Mouse (Mus musculus) adrenal gland, postnatal 4 days (tissue): ENCODE data around the gene Fastk. TPM values are rescaled to one million over a fixed set of nuclear protein-coding genes. Genes with fewer than 3 reads are reported as not detected.
A peak's percentile ranks its signal among the peaks of the same experiment; 100 is the strongest.
"Not testable (repeated sequence)": the region's sequence is repeated elsewhere in the genome, so short reads cannot be mapped to it uniquely, and the experiment has no call there.

Experiments used
- DNase-seq, 2 experiments: peaks; one replicate each; pipeline ENCODE4 v3.0.0; 2021 to 2022; ENCODE audit warnings: low spot score in 2 of 2, mixed read lengths in 2 of 2
- total RNA-seq, 2 experiments: library from RNA; stranded (reverse); gene quantifications; 2 replicates each; pipeline ENCODE4 v1.2.3; 2021

Gene Fastk
- total RNA-seq, 2 experiments from 2014 or later, result 108 to 127 TPM

GRCm38 (mm10) chr5:24424861-24425411, 20.2 kb downstream of the Fastk start:
- peak; percentile 73 for DNase-seq

DNA sequence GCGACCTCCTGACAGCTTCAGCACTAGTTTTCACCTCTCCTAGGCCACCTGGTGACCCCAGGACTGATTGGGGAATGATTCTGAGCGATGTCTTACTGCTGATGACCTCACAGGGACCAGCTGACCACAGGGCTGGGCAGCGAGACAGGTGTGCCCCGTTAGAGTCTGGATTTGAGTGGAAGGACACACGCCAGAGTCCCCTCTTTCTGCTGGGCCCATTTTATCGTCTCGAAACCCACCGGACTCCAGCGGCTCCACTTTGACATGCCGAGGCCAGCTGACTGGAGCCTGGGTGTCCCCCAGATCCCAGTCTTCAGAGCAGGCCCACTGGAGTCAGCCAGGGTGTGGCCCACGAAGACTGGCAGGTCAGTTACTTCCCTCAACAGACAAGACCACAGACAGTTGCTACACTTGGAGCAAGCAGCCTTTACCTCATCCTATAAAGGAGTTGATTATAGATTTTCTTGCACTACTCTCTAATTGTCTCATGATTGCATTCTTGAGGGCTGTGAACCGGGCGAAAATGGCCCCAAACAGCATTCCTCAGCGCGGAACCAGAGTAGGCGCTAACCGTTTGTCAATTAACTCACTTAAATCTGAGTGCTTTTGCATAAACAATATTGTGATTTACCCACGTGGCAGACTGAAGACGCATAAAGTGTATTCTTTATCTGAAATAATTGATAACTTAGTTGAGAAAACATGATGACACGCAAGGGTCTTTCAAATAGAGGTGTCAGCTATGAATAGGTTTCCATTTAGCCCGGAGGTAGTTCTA, 20.9 kb downstream of the Fastk start:
- DNase-seq, result no peak

DNA sequence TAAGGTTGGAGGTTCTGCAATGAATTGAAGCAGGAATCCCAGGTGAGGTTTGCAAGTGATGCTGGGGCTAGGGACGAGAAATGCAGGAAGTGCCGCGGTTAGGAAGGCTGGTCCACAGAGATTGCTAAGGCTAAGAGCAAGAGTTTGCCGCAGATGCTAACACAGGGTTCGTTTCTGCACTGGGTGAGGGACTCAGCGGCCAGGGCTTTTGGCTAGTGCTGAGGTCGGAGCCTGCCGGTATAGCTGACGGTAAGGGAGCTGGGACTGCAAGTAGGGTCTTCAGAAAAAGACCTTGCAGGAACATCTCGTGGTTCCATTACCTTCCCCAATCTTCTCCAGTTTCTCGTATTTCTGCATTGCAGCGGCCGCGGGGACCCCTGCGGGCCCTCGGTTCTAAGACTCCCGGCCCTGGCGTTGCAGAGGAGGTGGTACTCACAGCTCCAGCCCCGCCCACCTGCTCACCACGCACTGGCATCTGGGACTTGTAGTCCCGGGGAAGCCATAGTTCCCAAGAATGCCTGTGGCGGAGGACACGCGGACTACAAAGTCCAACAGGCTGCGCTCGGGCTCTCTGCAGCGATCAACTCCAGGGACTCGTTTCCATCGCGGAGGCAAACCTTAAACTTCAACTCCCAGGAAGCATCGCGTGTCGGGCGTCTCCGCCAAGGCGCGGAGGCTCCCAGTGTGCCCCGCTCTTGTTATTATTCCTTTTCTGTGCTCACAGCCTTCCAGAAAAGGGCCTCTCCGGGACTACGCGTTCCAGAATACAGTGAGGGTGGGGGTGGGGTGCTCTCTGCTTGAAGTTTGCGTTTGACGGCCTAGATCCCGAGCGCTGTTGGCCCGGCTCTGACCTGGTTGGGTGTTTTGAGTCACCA, 21.7 kb downstream of the Fastk start, which contains the start of the genes Cdk5 and Slc4a2:
Cdk5 (minus strand) TSS at position 402 of the 875 bp plus-strand sequence.
Slc4a2 (plus strand) TSS at position 709 of the 875 bp plus-strand sequence.
- peak; percentile 81 to 93 for DNase-seq

- no peak for DNase-seq
Observed at GRCm38 (mm10) chr5:24420381-24420780, 24.7 kb downstream of the Fastk start.

DNA sequence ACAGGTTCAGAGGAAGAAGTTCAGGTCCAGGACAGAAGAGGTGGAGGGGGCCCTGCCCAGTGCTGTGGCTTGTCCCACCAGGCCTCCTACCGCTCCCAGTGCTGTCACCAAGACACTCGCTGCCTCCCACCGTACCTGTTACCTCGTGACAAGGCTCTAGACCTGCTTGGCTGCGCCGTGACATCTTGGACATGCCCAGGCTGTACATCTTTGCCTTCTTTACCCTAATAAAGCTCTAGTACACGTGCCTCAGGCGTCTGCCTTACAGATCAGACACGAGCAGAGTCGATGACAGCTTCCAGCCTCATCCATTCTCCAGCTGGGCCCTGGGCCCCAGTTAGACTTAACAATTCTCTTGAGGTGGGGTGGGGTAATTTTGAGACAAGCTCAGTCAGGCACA, 27.5 kb downstream of the Fastk start:
- no peak for DNase-seq

DNA sequence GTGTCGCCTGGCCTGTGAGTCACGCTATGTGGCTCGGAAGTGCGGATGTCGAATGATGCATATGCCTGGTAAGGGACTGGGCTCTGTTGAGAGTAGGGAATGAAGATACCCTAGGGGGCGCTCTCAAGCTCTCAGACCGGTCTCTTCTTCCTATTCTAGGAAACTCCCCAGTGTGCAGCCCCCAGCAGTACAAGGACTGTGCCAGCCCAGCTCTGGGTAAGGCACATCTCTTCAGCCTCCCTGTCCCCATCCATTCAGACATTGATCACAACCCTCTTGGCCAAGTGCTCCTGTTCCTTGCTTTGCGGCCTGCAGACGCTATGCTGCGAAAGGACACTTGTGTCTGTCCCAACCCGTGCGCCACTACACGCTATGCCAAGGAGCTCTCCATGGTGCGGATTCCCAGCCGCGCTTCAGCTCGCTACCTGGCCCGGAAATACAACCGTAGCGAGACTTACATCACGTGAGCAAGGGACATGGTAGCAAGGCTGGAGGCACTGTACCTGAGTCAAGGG, 28.8 kb downstream of the Fastk start:
- DNase-seq, result peak in 1 of 2 experiments; percentile 45

DNA sequence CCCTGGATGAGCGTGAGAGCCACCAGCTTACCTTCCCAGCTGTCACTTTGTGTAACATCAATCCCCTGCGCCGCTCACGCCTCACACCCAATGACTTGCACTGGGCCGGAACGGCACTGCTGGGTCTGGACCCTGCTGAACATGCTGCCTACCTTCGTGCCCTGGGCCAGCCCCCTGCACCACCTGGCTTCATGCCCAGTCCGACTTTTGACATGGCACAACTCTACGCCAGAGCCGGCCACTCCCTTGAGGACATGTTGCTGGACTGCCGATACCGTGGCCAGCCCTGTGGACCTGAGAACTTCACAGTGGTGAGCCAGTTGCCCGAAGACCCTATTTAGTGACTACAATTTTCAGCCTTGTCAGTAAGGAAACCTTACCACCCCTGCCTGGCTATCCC, 31.1 kb downstream of the Fastk start:
- no peak for DNase-seq

DNA sequence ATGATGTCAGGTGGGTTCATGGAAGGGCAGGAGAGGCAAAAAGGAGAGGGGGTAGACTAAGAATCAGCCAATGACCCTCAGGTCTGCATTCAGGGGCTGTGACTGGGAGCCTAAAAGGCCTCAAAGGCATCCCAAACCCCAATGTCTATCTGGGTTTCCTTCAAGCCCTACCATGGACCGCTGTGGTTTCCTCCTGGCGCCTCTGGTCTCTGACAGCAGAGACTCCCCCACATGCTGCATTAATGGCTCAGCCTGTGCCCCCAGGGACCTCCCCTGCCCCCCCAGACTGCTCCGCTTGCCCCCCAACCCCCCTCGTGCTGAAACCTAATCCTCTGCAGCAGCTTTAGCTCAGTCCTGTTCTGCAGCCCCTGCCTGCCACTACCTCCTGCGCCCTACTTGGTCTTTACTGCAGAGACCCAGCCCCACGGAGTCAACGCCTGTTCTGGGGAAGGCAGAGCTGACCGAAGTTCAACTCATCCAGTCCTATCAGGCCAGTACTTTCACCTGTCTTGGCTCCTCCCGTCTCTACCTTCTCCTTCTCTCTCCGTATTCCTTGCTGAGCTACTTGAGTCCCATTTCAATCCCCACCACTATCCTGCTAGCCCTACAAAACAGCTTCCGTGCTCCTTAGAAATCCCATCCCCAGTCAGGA, 31.9 kb downstream of the Fastk start, which contains the start of gene Asic3:
Asic3 (plus strand) TSS at position 351 of the 652 bp plus-strand sequence.
- DNase-seq, result no peak

GRCm38 (mm10) chr5:24412063-24412462, 33.0 kb downstream of the Fastk start:
- no peak for DNase-seq

GRCm38 (mm10) chr5:24409466-24409865, 35.6 kb downstream of the Fastk start:
- DNase-seq, result no peak

- no peak for DNase-seq
Observed at GRCm38 (mm10) chr5:24408651-24409050, 36.4 kb downstream of the Fastk start.

DNA sequence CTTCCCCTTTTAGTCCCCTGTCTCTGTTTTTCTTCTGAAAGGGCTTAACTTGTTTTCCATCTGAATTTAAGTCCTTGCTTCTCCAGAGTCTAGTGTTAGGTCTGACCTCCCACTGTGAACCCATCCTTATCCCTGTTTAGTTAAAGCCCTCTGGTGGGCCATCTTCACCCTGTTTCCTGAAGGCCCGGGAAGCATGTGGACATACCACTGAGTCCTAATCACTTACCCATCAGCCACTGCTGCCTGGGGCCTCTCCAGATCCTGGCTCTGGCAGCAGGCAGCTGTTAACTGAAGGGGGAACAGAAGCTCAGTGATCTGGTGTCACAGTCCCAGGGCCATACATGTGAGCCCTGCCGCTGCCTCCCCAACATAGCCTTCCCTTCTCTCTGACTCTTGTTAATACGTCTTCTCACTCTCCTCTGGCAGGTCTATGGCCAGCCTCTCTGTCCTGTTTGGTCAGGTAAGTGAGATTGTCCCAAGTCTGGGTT, 39.7 kb downstream of the Fastk start:
- DNase-seq, result no peak

DNA sequence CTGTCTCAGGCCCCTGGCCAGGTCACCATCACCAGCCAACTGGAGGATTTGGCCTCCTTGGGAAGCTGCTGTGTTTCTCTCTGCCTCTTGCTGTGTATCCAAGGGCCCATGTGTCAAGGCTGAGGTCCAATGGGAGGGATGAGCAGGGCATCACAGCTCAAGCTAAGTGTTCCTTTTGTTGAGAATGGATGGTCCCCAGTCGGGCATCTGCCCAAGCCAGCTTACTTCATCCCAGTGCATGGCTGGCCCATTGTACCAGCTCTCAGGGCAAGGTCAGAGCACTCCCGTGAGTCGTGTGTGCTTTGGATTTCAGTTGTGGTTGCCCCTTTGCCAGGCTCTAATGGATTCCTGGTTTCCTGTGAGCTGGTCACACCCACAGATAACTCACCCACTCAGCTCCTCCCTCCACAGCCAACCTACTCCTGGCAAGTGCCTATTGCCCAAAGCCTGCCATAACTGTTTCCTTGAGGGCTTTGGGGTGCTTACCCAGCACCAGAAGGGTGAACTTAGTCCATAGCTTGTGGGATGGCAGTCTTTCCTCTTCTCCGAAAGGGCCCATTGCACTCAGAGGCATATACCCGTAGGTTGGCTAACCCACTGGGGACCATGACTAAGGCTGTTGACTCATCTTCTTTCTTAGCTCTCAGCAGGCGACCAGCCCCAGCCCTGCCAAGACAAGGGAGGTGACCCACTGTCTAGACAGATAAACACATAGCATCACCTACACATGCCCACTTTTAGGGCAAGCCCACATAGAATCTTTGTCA, 40.3 kb downstream of the Fastk start:
- no peak for DNase-seq

- DNase-seq, result no peak
Observed at GRCm38 (mm10) chr5:24401969-24402368, 43.1 kb downstream of the Fastk start.

GRCm38 (mm10) chr5:24400911-24401605, 44.0 kb downstream of the Fastk start:
- no peak for DNase-seq

GRCm38 (mm10) chr5:24400362-24400761, 44.7 kb downstream of the Fastk start:
- DNase-seq, result no peak

- DNase-seq, result no peak
Observed at GRCm38 (mm10) chr5:24399686-24400085, 45.4 kb downstream of the Fastk start.

DNA sequence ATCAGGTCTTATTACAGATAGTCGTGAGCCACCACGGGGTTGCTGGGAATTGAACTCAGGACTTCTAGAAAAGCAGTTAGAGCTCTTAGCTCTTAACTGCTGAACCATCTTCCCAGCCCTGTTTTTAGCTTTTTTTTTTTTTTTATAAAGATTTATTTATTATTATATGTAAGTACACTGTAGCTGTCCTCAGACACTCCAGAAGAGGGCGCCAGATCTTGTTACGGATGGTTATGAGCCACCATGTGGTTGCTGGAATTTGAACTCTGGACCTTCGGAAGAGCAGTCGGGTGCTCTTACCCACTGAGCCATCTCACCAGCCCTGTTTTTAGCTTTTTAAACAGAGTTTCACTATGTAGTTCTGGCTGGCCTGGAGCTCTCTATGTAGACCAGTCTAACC, 48.8 kb downstream of the Fastk start:
- not testable (repeated sequence) for DNase-seq

DNA sequence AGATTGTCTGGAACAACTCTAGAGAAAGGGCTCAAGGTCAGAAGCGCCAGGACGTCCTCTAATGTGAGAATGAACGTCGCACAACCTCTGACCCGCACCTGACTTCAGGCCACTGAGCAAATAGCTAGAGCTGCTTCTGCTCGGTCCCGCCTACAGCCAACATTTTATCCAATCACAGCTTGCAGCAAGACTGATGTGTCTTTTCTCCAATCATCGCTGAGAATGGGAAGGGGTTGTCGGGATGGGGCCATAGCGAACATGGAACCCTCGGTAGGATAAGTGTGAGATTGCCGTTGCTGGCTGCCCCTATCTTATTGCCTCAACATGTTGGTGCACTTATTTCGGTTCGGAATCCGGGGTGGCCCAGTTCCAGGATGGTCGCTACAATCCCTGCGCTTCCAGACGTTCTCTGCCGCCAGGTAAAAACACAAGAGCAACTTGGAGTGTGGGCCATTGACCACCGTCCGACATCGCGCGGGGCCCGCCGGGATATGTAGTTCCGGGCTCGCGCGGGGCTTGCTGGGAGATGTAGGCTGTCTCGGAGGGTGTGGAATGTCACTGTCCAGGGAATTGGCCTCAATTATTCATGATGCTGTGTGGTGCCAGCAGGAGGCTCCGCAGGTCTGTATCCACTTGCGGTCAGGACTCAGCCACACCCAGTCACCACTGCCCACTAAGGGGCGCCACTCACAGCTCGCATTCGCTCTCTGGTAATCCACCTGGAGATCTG, 50.8 kb downstream of the Fastk start:
- DNase-seq, result peak; percentile 82 to 90
